Mouse (Mus musculus) kidney, postnatal 14 days (tissue): Measurements from ENCODE around the gene Cfap299.
"Not testable (repeated sequence)": the region's sequence is repeated elsewhere in the genome, so short reads cannot be mapped to it uniquely, and the experiment has no call there.

Experiments
- DNase-seq: peaks from one replicate; pipeline ENCODE4 v3.0.0; 2022; ENCODE audit warnings: mixed read lengths

Cfap299 gene

DNA sequence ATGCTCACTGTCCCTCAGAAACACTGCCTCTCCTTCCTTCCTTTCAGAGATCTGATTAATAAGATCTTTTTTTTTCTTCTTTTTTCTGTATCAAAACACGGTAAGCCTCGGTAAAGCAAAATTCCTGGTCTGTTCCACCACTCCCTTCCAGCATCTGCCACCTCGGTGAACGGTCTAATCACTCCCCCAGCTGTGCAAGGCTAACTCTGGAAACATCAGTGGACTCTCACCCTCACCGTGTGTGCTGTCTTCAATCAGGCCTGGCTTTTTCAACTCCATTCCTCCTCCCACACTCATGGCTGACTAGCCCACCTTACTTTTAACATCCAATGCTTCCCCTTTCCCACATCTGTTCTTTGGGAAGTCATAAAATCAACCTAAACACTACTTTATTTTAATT lies 221.2 kb downstream of the Cfap299 start:
- DNase-seq: no peak

DNA sequence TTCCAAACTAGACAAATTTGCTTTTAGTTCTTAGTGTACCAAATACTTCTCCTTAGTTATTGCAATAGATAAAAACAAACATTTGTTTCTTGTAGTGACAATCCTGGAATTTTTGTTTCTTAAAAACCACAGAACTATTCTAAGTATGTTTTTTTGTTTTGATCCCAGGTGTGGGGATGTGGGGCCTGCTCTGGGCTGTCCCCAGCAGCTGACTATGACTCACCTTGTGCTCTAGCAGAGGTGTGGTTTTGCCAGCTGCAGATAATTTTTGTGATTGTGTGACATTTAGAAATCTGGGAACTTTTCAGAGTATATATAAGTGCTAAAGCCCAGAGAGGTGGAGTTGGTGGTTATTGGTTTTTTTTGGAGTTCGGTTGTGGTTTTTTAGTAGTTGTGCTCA lies 221.8 kb downstream of the Cfap299 start:
- no peak for DNase-seq

DNA sequence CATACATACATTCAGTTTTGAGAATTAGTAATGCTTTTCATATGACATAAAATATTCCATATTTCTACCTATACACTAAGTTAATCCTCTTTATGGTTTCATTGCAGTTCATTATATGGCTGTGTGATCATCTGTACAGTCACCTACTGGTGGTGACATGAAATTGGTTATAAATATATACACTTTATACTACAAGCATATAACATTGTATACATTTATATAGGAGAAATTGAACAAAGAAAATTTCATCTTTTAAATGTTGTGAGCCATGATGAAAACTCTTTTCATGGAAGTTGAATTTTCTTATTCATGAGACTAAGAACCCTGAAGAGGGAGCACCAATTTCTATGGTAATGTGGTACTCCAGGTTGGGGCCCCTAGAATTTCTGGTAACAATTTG lies 223.3 kb downstream of the Cfap299 start, which contains the start of gene Gm11111:
Gm11111 (plus strand) TSS at position 301 of the 400 bp plus-strand sequence.
- DNase-seq: no peak

DNA sequence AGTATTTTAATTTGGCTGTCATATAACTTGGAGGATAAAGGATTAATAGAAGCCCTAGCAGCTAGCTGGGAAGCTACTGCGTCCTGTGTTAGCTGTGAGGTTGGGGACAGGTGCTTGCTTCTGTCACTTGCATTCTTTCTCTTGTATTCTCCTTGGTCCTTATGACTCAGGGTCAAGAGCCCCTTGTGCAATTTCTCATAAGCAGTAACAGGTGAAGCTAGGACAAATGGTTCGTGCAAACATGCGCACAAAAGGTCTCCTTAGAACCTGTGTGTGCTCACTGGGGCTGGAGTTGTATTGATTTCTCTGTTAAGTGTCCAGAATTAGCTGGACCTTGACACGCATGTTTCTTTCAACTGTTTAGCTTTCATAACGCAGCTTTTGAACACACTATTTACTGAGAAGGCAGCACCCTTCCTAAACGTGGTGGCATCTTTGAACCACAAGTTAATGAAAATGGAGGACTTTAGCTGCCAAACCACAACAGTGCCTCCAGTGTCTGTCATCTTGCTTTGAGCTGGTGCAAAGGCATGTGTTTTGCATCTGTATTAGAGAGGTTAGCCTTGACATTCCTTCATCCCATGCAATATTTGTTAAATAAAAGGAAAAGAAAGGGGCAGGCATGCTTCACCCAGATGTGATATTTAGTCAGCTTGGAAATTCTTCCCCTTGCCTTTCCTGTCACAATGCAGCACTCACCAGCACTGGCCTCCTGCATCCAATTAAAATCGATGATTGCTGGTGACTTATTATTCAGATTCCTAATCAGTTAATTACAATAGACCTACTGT lies 223.9 kb downstream of the Cfap299 start:
- no peak for DNase-seq

- peak; percentile 19 for DNase-seq
Measured at GRCm38 (mm10) chr5:98561301-98561700, 232.2 kb downstream of the Cfap299 start.

DNA sequence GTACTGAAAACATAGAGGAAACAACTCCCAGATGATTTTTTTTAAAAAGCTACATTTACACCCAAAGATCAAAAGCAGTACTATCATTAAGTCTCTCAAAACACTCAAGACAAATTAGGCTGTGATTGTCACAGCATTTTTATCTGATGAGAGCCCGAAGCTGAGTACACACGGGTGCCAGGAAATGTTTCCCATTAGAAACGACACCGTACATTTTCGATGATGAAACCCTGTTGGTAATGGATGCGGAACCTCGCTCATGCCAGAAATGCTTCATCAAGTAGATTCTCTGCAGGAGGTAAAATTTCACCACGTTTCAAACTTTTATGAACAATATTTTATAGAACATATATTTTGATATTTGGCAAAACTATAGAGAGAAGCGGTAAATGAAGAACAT lies 233.7 kb downstream of the Cfap299 start:
- no peak for DNase-seq

DNA sequence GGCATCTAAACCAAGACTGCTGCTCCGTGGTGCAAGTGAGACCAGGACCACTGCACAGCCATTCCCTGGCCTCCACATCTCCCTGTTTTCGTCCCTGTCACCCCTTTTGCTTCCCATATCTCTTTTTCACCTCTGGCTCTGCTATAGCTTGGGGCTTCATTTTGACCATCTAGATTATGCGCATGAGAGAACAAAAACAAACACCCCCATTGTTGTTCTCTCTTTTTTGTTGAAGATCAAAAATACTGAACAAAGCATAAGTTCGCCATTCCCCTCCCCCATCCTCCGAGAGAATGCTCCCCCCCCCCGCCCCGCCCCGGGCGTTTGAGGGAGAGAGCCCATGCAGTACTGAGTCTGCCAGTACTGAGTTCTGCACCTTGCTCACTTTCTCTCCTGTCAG lies 234.7 kb downstream of the Cfap299 start:
- DNase-seq: no peak

DNA sequence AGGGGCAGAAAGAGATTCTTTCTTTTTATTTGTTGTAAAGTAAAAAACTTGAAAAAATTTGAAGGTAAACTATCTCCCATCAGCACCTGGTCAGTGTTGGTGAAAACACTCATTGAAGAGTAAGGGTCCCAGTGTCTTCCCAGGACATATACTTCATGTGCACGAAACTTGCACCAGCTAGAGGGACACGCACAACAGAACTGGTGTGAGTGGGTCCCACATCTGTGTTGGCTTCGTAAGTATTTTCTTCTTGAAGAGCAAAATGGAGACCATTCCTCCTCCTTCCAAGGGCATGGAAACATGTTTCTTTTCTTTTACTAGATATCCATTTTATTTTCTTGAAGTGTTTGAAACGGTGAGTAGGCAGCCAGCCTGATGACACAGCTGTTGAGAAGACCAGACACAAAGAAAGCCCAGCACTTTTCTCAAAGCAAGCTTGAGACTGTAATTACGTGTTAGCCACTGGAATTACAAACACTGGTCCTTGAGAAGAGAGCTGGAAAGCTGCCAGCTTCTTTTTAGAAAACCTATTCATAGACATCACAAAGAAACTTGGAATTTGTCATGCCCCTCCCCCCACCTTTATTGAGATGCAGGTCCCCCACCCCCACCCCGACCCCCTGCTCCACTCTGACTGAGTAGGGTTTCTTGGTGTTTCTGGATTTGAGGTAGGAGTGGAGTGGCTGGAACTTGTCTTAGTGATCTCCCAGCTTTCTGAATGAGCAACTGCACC lies 237.5 kb downstream of the Cfap299 start:
- no peak for DNase-seq

DNA sequence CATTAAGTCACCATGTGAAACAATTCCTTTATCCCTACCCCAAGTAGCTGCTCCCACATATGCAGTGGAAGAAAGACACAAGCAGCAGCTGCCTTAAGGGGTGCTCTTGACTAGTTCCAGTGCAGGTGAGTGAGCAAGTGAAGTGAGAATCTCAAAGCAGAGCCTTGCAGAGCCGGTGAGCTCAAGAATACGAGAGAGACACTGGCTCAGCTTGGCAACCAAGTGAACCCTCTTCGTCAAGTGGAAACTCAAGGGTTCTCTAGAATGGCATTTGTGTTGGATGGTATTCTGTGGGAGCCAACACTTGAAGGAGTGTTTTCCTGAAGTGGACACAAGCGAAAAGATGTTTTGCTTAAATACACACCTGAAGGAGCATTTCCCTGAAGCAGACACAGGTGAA lies 239.4 kb downstream of the Cfap299 start:
- no peak for DNase-seq

DNA sequence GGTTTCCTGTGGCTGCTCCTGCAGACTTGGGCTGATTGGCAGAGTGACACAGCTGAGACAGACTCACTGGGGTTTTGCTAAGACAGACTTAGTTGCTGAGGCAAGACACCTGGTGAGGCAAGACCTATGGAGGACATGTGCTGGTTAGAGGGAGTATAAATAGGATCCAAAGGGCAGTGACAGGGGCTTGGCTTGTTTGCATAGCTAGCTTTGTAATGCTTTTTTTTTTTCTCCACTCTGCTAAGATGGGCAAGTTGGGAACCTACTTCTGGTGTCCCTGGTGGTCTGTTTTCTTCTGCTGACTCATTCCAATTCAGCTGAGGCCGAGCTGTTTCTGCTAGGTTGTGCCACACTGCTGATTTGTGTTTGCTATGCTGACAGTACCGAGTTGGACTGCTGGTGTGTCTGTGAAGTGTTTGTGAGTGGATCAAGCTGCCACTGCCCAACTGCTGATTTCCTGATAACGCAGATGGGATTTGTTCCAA lies 240.0 kb downstream of the Cfap299 start:
- no peak for DNase-seq

- no peak for DNase-seq
Measured at GRCm38 (mm10) chr5:98572392-98572791, 243.3 kb downstream of the Cfap299 start.

- no peak for DNase-seq
Measured at GRCm38 (mm10) chr5:98574711-98575470, 245.8 kb downstream of the Cfap299 start.

DNA sequence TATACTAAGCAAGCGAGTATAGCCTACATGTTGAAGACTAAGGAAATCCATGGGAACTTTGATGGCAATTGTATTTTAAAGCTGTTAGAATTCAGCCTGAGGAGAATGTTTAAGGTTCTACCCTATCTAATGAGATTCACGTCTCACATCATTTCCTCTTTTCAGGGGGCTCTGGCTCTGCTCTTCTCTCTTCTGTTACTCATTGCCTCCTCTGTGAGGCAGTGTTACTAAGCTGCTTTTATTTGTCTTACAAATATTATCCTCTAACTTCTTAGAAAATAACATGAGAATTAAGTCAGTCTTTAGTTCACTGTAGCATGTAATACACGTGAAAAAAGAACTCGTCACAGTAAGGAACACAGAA lies 246.3 kb downstream of the Cfap299 start:
- DNase-seq: no peak

GRCm38 (mm10) chr5:98576538-98576937 lies 247.4 kb downstream of the Cfap299 start:
- DNase-seq: not testable (repeated sequence)

GRCm38 (mm10) chr5:98578398-98578797 lies 249.3 kb downstream of the Cfap299 start:
- no peak for DNase-seq

- no peak for DNase-seq
Measured at GRCm38 (mm10) chr5:98580811-98581210, 251.7 kb downstream of the Cfap299 start.

GRCm38 (mm10) chr5:98582051-98582450 lies 252.9 kb downstream of the Cfap299 start:
- DNase-seq: no peak

- DNase-seq: no peak
Measured at GRCm38 (mm10) chr5:98585915-98586314, 256.8 kb downstream of the Cfap299 start.

GRCm38 (mm10) chr5:98613511-98613910 lies 284.4 kb downstream of the Cfap299 start:
- DNase-seq: no peak

- no peak for DNase-seq
Measured at GRCm38 (mm10) chr5:98616902-98617301, 287.8 kb downstream of the Cfap299 start.

- peak; percentile 21 for DNase-seq
Measured at GRCm38 (mm10) chr5:98617416-98617815, 288.3 kb downstream of the Cfap299 start.

- DNase-seq: no peak
Measured at GRCm38 (mm10) chr5:98650345-98650744, 321.2 kb downstream of the Cfap299 start.

- DNase-seq: no peak
Measured at GRCm38 (mm10) chr5:98651049-98651448, 321.9 kb downstream of the Cfap299 start.
